28 mouse cellular contexts compared by ENCODE assay signal in the genomic region with DNA sequence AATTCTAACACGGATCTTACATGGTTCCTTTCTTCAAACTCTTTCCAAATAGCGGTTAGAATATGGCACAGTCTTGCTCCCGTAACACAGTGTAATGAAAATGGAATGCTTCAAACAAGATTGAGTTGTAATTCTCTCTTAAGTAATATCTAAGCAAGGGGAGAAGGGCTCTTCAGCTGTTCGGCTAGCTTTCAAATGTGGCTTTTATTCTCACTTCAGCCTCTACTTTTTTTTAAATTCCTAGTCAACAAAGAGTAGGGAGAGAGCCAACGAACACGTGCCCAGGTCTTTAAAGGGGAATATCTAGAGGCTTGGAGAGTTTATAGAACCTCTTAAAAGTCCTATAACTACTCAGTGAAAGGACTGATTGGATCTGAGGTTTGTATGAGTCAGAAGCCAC.
A peak's percentile ranks its signal among the peaks of the same experiment; 100 is the strongest.
DNase-seq lines count a peak whose midpoint lies in the region; ATAC-seq and TF ChIP-seq lines count a peak whose summit lies in the region.
"Had no signal": no experiment of that assay in that cellular context is flagged by ENCODE, and none has a peak within 500 bp of the region (broad histone marks: within the 10 kb centered on the region; RNA-seq: fewer than 3 reads in every experiment).

No protein-coding gene starts in this region.

- H3K9ac ChIP-seq in lung, embryonic 14.5 days: no peak overlapping the region
- H3K9ac ChIP-seq: embryonic facial prominence, embryonic 13.5 days; forebrain, embryonic 12.5 days; forebrain, postnatal 0 days; hindbrain, embryonic 12.5 days; hindbrain, embryonic 15.5 days had no signal

- no peak overlapping the region for H3K27ac ChIP-seq in lung, embryonic 14.5 days (ENCODE audit: low read depth)
- H3K27ac ChIP-seq: embryonic facial prominence, embryonic 10.5 days; embryonic facial prominence, embryonic 13.5 days; forebrain, embryonic 12.5 days; gastrocnemius, adult 2 months; hindbrain, embryonic 12.5 days; hindbrain, embryonic 15.5 days had no signal

- DNase-seq in lung, embryonic 14.5 days: peak; percentile 33
- peak; percentile 37 for DNase-seq in lung, postnatal 10 days
- DNase-seq in lung, postnatal 36 days: peak; percentile 77
- DNase-seq in layer of hippocampus, postnatal 10 days (ENCODE audit: low spot score in 2 of 2): no peak
- DNase-seq in kidney, adult 8-10 months: no peak
- DNase-seq in thymus, postnatal 0 days (ENCODE audit: low spot score): no peak
- DNase-seq: adrenal gland, postnatal 14 days; cerebellum, adult 11-12 months; cerebellum, adult 8-10 months; cerebellum, postnatal 10 days; cerebellum, postnatal 36 days; embryo, embryonic 11 days; forebrain, postnatal 0 days; gastrocnemius, adult 2 months; gastrocnemius, postnatal 14 days; heart, adult 11 months had no signal

- TF ChIP-seq CTCF in C2C12 (IDR thresholded peaks at IDR 0.05; ENCODE audit: control insufficient read depth, insufficient read depth, insufficient read length): no peak
- no peak for TF ChIP-seq CTCF in lung, embryonic 14.5 days (IDR thresholded peaks at IDR 0.05; ENCODE audit: low read depth)

- no peaks in the 10 kb centered on the region for H3K9me3 ChIP-seq in lung, embryonic 14.5 days (ENCODE audit: low read depth, low read length)
- H3K9me3 ChIP-seq: embryonic facial prominence, embryonic 10.5 days; embryonic facial prominence, embryonic 13.5 days; forebrain, embryonic 12.5 days; G1E; hindbrain, embryonic 12.5 days; hindbrain, embryonic 15.5 days had no signal

- no peak overlapping the region for H3K4me3 ChIP-seq in C2C12 (ENCODE audit: insufficient read depth, poor library complexity, severe bottlenecking)
- no peak overlapping the region for H3K4me3 ChIP-seq in lung, embryonic 14.5 days (ENCODE audit: low read depth, low read length)
- H3K4me3 ChIP-seq: embryonic facial prominence, embryonic 10.5 days; embryonic facial prominence, embryonic 13.5 days; erythroblast, embryonic 14.5 days; forebrain, embryonic 12.5 days; gastrocnemius, adult 2 months; hindbrain, embryonic 12.5 days; hindbrain, embryonic 15.5 days had no signal

- WGBS in lung, embryonic 14.5 days: 64% methylated on average over 6 of the region's 6 CpGs

- no peaks in the 10 kb centered on the region for H3K27me3 ChIP-seq in C2C12 (ENCODE audit: control insufficient read depth, insufficient read depth, insufficient read length)
- no peaks in the 10 kb centered on the region for H3K27me3 ChIP-seq in lung, embryonic 14.5 days (ENCODE audit: insufficient read depth, low read length)
- H3K27me3 ChIP-seq: CH12.LX; embryonic facial prominence, embryonic 13.5 days; forebrain, embryonic 12.5 days; hindbrain, embryonic 12.5 days; hindbrain, embryonic 15.5 days; Patski had no signal

- ATAC-seq in lung, embryonic 14.5 days (ENCODE audit: insufficient read depth): peak; percentile 47; the same call in 1 of the 2 replicates
- no peak for ATAC-seq in megakaryocyte, adult 5-6 weeks (ENCODE audit: poor library complexity, severe bottlenecking)
- ATAC-seq: forebrain, postnatal 0 days; Patski had no signal

- no peaks in the 10 kb centered on the region for H3K79me2 ChIP-seq in C2C12 (ENCODE audit: control insufficient read depth, insufficient read depth)

- H3K79me3 ChIP-seq in C2C12 (ENCODE audit: low read depth): no peaks in the 10 kb centered on the region

- no peaks in the 10 kb centered on the region for H3K36me3 ChIP-seq in C2C12 (ENCODE audit: control insufficient read depth, insufficient read depth)
- no peaks in the 10 kb centered on the region for H3K36me3 ChIP-seq in lung, embryonic 14.5 days (ENCODE audit: insufficient read depth)
- H3K36me3 ChIP-seq: embryonic facial prominence, embryonic 10.5 days; embryonic facial prominence, embryonic 13.5 days; forebrain, embryonic 12.5 days; G1E; hindbrain, embryonic 12.5 days; hindbrain, embryonic 15.5 days had no signal

- H3ac ChIP-seq in C2C12 (ENCODE audit: control insufficient read depth, insufficient read length, low read depth): no peak overlapping the region

- H3K4me2 ChIP-seq in lung, embryonic 14.5 days: no peak overlapping the region
- H3K4me2 ChIP-seq: embryonic facial prominence, embryonic 13.5 days; forebrain, embryonic 12.5 days; heart, embryonic 11.5 days; hindbrain, embryonic 12.5 days; hindbrain, embryonic 15.5 days had no signal

- no peaks in the 10 kb centered on the region for H3K4me1 ChIP-seq in lung, embryonic 14.5 days (ENCODE audit: insufficient read depth)
- H3K4me1 ChIP-seq: embryonic facial prominence, embryonic 10.5 days; embryonic facial prominence, embryonic 13.5 days; forebrain, embryonic 12.5 days; hindbrain, embryonic 12.5 days; hindbrain, embryonic 15.5 days had no signal

TF ChIP-seq in C2C12, 6 proteins besides CTCF, POLR2A, EP300 and RAD21:
- TF ChIP-seq MYOG (IDR thresholded peaks at IDR 0.05; ENCODE audit: control insufficient read depth, extremely low read depth, insufficient read length) (no peak), USF1 (IDR thresholded peaks at IDR 0.05; ENCODE audit: low read depth) (peak; percentile 41)

Comparison
In these comparisons a context has a peak if more than half of its experiments do, and no peak if none do; other contexts are left out.
1. DNase-seq: peak in lung, embryonic 14.5 days (single experiment), lung, postnatal 10 days (single experiment) and lung, postnatal 36 days (single experiment); none in layer of hippocampus, postnatal 10 days (0 of 2), kidney, adult 8-10 months (0 of 2) and thymus, postnatal 0 days (single experiment).